Mouse (Mus musculus) intestine, embryonic 16.5 days (tissue): ENCODE measurements around the gene Casp6. TPM values are rescaled to one million over a fixed set of nuclear protein-coding genes. Genes with fewer than 3 reads are reported as not detected.

ENCODE experiments used
- ATAC-seq: fragments of 200-750 bp; cut with Nextera tagmentation; 2 replicates; pipeline ENCODE4 v1.8.0; 2017; ENCODE audit warnings: moderate TSS enrichment, moderate library complexity
- H3K27ac ChIP-seq: fragments of 300-500 bp; sonication (generic); 2 replicates; pipeline ENCODE4 v1.5.1; 2014; ENCODE audit warnings: mild to moderate bottlenecking, low read length
- H3K27me3 ChIP-seq: fragments of 300-500 bp; sonication (generic); replicated peaks from 2 replicates; pipeline ENCODE4 v1.6.1; 2014; ENCODE audit warnings: low read length, control low read depth, mixed read lengths; ENCODE audit not compliant: control insufficient read depth, insufficient read depth
- H3K36me3 ChIP-seq: fragments of 300-500 bp; sonication (generic); 2 replicates; pipeline ENCODE4 v1.6.1; 2014; ENCODE audit warnings: low read length, control low read depth; ENCODE audit not compliant: control insufficient read depth, insufficient read depth
- H3K4me1 ChIP-seq: fragments of 300-500 bp; sonication (generic); 2 replicates; pipeline ENCODE4 v1.6.1; 2014; ENCODE audit warnings: low read length, control low read depth, mixed read lengths; ENCODE audit not compliant: control insufficient read depth, insufficient read depth
- H3K4me2 ChIP-seq: fragments of 300-500 bp; sonication (generic); 2 replicates; pipeline ENCODE4 v1.6.1; 2014; ENCODE audit warnings: low read depth, low read length, control low read depth
- H3K4me3 ChIP-seq: fragments of 300-500 bp; sonication (generic); 2 replicates; pipeline ENCODE4 v1.5.1; 2014; ENCODE audit warnings: mild to moderate bottlenecking, low read length
- H3K9ac ChIP-seq: fragments of 300-500 bp; sonication (generic); 2 replicates; pipeline ENCODE4 v1.6.1; 2014; ENCODE audit warnings: low read depth, low read length
- H3K9me3 ChIP-seq: fragments of 300-500 bp; sonication (generic); 2 replicates; pipeline ENCODE4 v1.6.1; 2016; ENCODE audit warnings: low read length, control low read depth; ENCODE audit not compliant: control insufficient read depth
- WGBS: fragments of 180-500 bp; shearing (Covaris S2); extraction: QIAGEN DNeasy Blood & Tissue Kit; methylation state at CpG from one replicate; pipeline ENCODE4 v1.1.7; 2014; 5-methylcytosine and 5-hydroxymethylcytosine counted together
- polyA plus RNA-seq: library from polyadenylated mRNA; unstranded; fragments of >200 nt; fragmentation: Nextera tagmentation; extraction: Ambion mirVana; gene quantifications from 2 replicates; pipeline ENCODE4 v1.2.1, GENCODE M21; 2015

Gene Casp6
- polyA plus RNA-seq, 1 experiment from 2014 or later, result 179 TPM

- no peaks in the 10 kb centered on the region for H3K27me3 ChIP-seq
- no peaks in the 10 kb centered on the region for H3K9me3 ChIP-seq
- no peak for ATAC-seq
- no peak overlapping the region for H3K27ac ChIP-seq
- H3K4me3 ChIP-seq, result no peak overlapping the region
- H3K9ac ChIP-seq, result no peak overlapping the region
- no peaks in the 10 kb centered on the region for H3K4me1 ChIP-seq
- no peak overlapping the region for H3K4me2 ChIP-seq
- WGBS, result 90% methylated on average over 14 of the region's 14 CpGs
- H3K36me3 ChIP-seq, result peaks cover 8% of the 10 kb centered on the region; the same call in 1 of the 2 replicates
These were observed 10.8 kb downstream of the Casp6 start for GRCm38 (mm10) chr3:129912025-129912424.

GRCm38 (mm10) chr3:129913241-129913640, 12.0 kb downstream of the Casp6 start:
- H3K9ac ChIP-seq, result no peak overlapping the region
- H3K27ac ChIP-seq, result no peak overlapping the region
- no peak overlapping the region for H3K4me3 ChIP-seq
- no peaks in the 10 kb centered on the region for H3K9me3 ChIP-seq
- H3K36me3 ChIP-seq, result peaks cover 8% of the 10 kb centered on the region; the same call in 1 of the 2 replicates
- no peak for ATAC-seq
- H3K4me1 ChIP-seq, result no peaks in the 10 kb centered on the region
- H3K27me3 ChIP-seq, result no peaks in the 10 kb centered on the region
- WGBS, result 91% methylated on average over 13 of the region's 13 CpGs
- H3K4me2 ChIP-seq, result no peak overlapping the region

- no peaks in the 10 kb centered on the region for H3K9me3 ChIP-seq
- WGBS, result 73% methylated on average over 3 of the region's 3 CpGs
- H3K9ac ChIP-seq, result no peak overlapping the region
- H3K27me3 ChIP-seq, result no peaks in the 10 kb centered on the region
- no peaks in the 10 kb centered on the region for H3K4me1 ChIP-seq
- no peak overlapping the region for H3K4me3 ChIP-seq
- no peak overlapping the region for H3K4me2 ChIP-seq
- peaks cover 5% of the 10 kb centered on the region; the same call in 1 of the 2 replicates for H3K36me3 ChIP-seq
- ATAC-seq, result no peak
- H3K27ac ChIP-seq, result no peak overlapping the region
These were observed 16.2 kb downstream of the Casp6 start for GRCm38 (mm10) chr3:129917424-129917823.

- ATAC-seq, result peak; percentile 73
- no peak overlapping the region for H3K27ac ChIP-seq
- WGBS, result 16% methylated on average over 13 of the region's 13 CpGs
These were observed 17.2 kb downstream of the Casp6 start for GRCm38 (mm10) chr3:129918434-129918833.

GRCm38 (mm10) chr3:129923581-129923980, 22.4 kb downstream of the Casp6 start:
- no peaks in the 10 kb centered on the region for H3K4me1 ChIP-seq
- no peaks in the 10 kb centered on the region for H3K9me3 ChIP-seq
- H3K36me3 ChIP-seq, result no peaks in the 10 kb centered on the region
- WGBS, result 93% methylated on average over 7 of the region's 7 CpGs
- no peak overlapping the region for H3K4me3 ChIP-seq
- no peak overlapping the region for H3K4me2 ChIP-seq
- no peak for ATAC-seq
- no peak overlapping the region for H3K9ac ChIP-seq
- no peak overlapping the region for H3K27ac ChIP-seq
- no peaks in the 10 kb centered on the region for H3K27me3 ChIP-seq

More at GRCm38 (mm10) chr3:129918434-129918833, 17.2 kb downstream of the Casp6 start:
- no peaks in the 10 kb centered on the region for H3K27me3 ChIP-seq
- no peaks in the 10 kb centered on the region for H3K4me1 ChIP-seq
- H3K4me2 ChIP-seq, result no peak overlapping the region
- H3K9ac ChIP-seq, result no peak overlapping the region
- no peak overlapping the region for H3K4me3 ChIP-seq
- no peaks in the 10 kb centered on the region for H3K9me3 ChIP-seq
- H3K36me3 ChIP-seq, result peaks cover 5% of the 10 kb centered on the region; the same call in 1 of the 2 replicates

GRCm38 (mm10) chr3:129925861-129926260, 24.6 kb downstream of the Casp6 start:
- H3K27me3 ChIP-seq, result no peaks in the 10 kb centered on the region
- no peaks in the 10 kb centered on the region for H3K9me3 ChIP-seq
- WGBS, result 89% methylated on average over 3 of the region's 3 CpGs
- no peak overlapping the region for H3K27ac ChIP-seq
- H3K4me3 ChIP-seq, result no peak overlapping the region
- ATAC-seq, result no peak
- H3K4me2 ChIP-seq, result no peak overlapping the region
- H3K9ac ChIP-seq, result no peak overlapping the region
- H3K4me1 ChIP-seq, result no peaks in the 10 kb centered on the region
- no peaks in the 10 kb centered on the region for H3K36me3 ChIP-seq

GRCm38 (mm10) chr3:129930213-129930778, 29.1 kb downstream of the Casp6 start:
- ATAC-seq, result no peak
- H3K4me2 ChIP-seq, result no peak overlapping the region
- H3K9ac ChIP-seq, result no peak overlapping the region
- no peaks in the 10 kb centered on the region for H3K9me3 ChIP-seq
- no peak overlapping the region for H3K27ac ChIP-seq
- H3K36me3 ChIP-seq, result no peaks in the 10 kb centered on the region
- no peaks in the 10 kb centered on the region for H3K4me1 ChIP-seq
- H3K4me3 ChIP-seq, result no peak overlapping the region
- 48% methylated on average over 6 of the region's 6 CpGs for WGBS
- H3K27me3 ChIP-seq, result no peaks in the 10 kb centered on the region

GRCm38 (mm10) chr3:129932443-129932842, 31.2 kb downstream of the Casp6 start:
- Histone ChIP-seq H3K4me1 (no peaks in the 10 kb centered on the region), H3K27me3 (no peaks in the 10 kb centered on the region), H3K9me3 (no peaks in the 10 kb centered on the region), H3K36me3 (no peaks in the 10 kb centered on the region), H3K9ac (no peak overlapping the region), H3K4me2 (no peak overlapping the region), H3K27ac (no peak overlapping the region), H3K4me3 (no peak overlapping the region)
- WGBS, result 50% methylated on average over 4 of the region's 4 CpGs
- no peak for ATAC-seq

- H3K36me3 ChIP-seq, result no peaks in the 10 kb centered on the region
- H3K27ac ChIP-seq, result no peak overlapping the region
- H3K9ac ChIP-seq, result no peak overlapping the region
- WGBS, result 42% methylated on average over 9 of the region's 9 CpGs
- no peaks in the 10 kb centered on the region for H3K27me3 ChIP-seq
- H3K9me3 ChIP-seq, result no peaks in the 10 kb centered on the region
- H3K4me2 ChIP-seq, result no peak overlapping the region
- no peak overlapping the region for H3K4me3 ChIP-seq
- no peaks in the 10 kb centered on the region for H3K4me1 ChIP-seq
- ATAC-seq, result peak; percentile 85
These were observed 35.3 kb downstream of the Casp6 start for GRCm38 (mm10) chr3:129936561-129936960.

- H3K27ac ChIP-seq, result no peak overlapping the region
- ATAC-seq, result no peak
These were observed 36.6 kb downstream of the Casp6 start for GRCm38 (mm10) chr3:129937848-129938247.

More at GRCm38 (mm10) chr3:129937848-129938247, 36.6 kb downstream of the Casp6 start:
- Histone ChIP-seq H3K9me3 (no peaks in the 10 kb centered on the region), H3K27me3 (no peaks in the 10 kb centered on the region), H3K4me2 (no peak overlapping the region), H3K4me3 (no peak overlapping the region), H3K36me3 (no peaks in the 10 kb centered on the region), H3K4me1 (no peaks in the 10 kb centered on the region), H3K9ac (no peak overlapping the region)
- WGBS, result 35% methylated on average over 3 of the region's 3 CpGs
